Mouse (Mus musculus): ENCODE data around the gene Stra6. TPM values are rescaled to one million over a fixed set of nuclear protein-coding genes. Genes with fewer than 3 reads are reported as not detected.

The Stra6 gene
- under 1 TPM; 0.16 to 0.90 TPM for total RNA-seq (2021)
- long read RNA-seq, experiment 1 = 0 reads
- long read RNA-seq, experiment 2 = 0 reads

GRCm38 (mm10) chr9:58063531-58063930 lies at the start of gene Stra6:
Stra6 (plus strand) TSS chr9:58063788.
- DNase-seq (ENCODE audit: low spot score) = no peak

- DNase-seq (ENCODE audit: low spot score) = no peak
Measured at GRCm38 (mm10) chr9:58014393-58015160, 49.0 kb upstream of the Stra6 start.

GRCm38 (mm10) chr9:58015856-58016255 lies 47.7 kb upstream of the Stra6 start:
- DNase-seq (ENCODE audit: low spot score) = no peak

GRCm38 (mm10) chr9:58016962-58017361 lies 46.6 kb upstream of the Stra6 start:
- no peak for DNase-seq (ENCODE audit: low spot score)

GRCm38 (mm10) chr9:58018385-58018784 lies 45.2 kb upstream of the Stra6 start:
- no peak for DNase-seq (ENCODE audit: low spot score)

GRCm38 (mm10) chr9:58025995-58026394 lies 37.6 kb upstream of the Stra6 start:
- DNase-seq (ENCODE audit: low spot score) = no peak

GRCm38 (mm10) chr9:58027426-58028180 lies 36.0 kb upstream of the Stra6 start:
- DNase-seq (ENCODE audit: low spot score) = peak; percentile 23

GRCm38 (mm10) chr9:58028841-58029240 lies 34.7 kb upstream of the Stra6 start:
- DNase-seq (ENCODE audit: low spot score) = no peak

GRCm38 (mm10) chr9:58029635-58030034 lies 34.0 kb upstream of the Stra6 start:
- DNase-seq (ENCODE audit: low spot score) = no peak

- DNase-seq (ENCODE audit: low spot score) = no peak
Measured at GRCm38 (mm10) chr9:58031895-58032294, 31.7 kb upstream of the Stra6 start.

GRCm38 (mm10) chr9:58035519-58035918 lies 28.1 kb upstream of the Stra6 start:
- DNase-seq (ENCODE audit: low spot score) = no peak

- DNase-seq (ENCODE audit: low spot score) = no peak
Measured at GRCm38 (mm10) chr9:58035951-58036698, 27.5 kb upstream of the Stra6 start.

- DNase-seq (ENCODE audit: low spot score) = no peak
Measured at GRCm38 (mm10) chr9:58036961-58037360, 26.6 kb upstream of the Stra6 start.

- DNase-seq (ENCODE audit: low spot score) = peak; percentile 74
Measured at GRCm38 (mm10) chr9:58038500-58039168, 25.0 kb upstream of the Stra6 start.

GRCm38 (mm10) chr9:58040977-58041376 lies 22.6 kb upstream of the Stra6 start:
- no peak for DNase-seq (ENCODE audit: low spot score)

GRCm38 (mm10) chr9:58042391-58042790 lies 21.2 kb upstream of the Stra6 start:
- peak; percentile 56 for DNase-seq (ENCODE audit: low spot score)

- DNase-seq (ENCODE audit: low spot score) = peak; percentile 84
Measured at GRCm38 (mm10) chr9:58043496-58044017, 20.0 kb upstream of the Stra6 start.

- no peak for DNase-seq (ENCODE audit: low spot score)
Measured at GRCm38 (mm10) chr9:58044828-58045227, 18.8 kb upstream of the Stra6 start.

- DNase-seq (ENCODE audit: low spot score) = no peak
Measured at GRCm38 (mm10) chr9:58045646-58046045, 17.9 kb upstream of the Stra6 start.

GRCm38 (mm10) chr9:58047061-58047460 lies 16.5 kb upstream of the Stra6 start:
- DNase-seq (ENCODE audit: low spot score) = no peak

GRCm38 (mm10) chr9:58048621-58049020 lies 15.0 kb upstream of the Stra6 start:
- no peak for DNase-seq (ENCODE audit: low spot score)
